Mouse (Mus musculus) spleen, adult 2 months (tissue): ENCODE results near the gene Nudt5.

ENCODE experiments used
- CTCF ChIP-seq: fragments of 200-500 bp; IDR thresholded peaks from 2 replicates; pipeline ENCODE4 v1.5.1; 2011; ENCODE audit warnings: mild to moderate bottlenecking, inconsistent platforms; ENCODE audit not compliant: insufficient read depth, insufficient read length, insufficient replicate concordance; ENCODE audit errors: extremely low read depth
- POLR2A ChIP-seq: fragments of 200-500 bp; IDR thresholded peaks from 2 replicates; pipeline ENCODE4 v1.6.1; 2011; ENCODE audit warnings: low read depth, low read length, inconsistent platforms

DNA sequence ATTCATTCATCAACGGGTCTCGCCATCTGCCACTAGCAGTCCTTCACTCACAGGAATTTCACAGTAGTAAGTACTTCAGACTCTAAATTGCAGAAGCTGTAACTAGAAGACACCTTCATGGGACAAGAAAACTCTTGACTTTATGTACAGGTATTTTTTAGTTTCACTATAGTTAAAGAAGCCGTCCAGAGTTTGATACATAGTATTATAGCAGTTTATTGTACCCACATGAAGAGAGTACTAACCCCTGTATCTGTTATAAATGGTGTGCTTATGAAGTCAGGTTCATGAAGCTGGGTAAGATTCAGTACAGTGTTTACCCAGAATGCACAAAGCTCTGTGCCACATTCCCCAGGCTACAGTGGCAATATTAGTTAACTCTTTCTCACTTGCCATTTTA, 18.0 kb downstream of the Nudt5 start, which contains the start of gene Gm13199:
- TF ChIP-seq CTCF, result no peak
- no peak for TF ChIP-seq POLR2A
